Mouse (Mus musculus): ENCODE measurements around the gene Eif2b3.

GRCm38 (mm10) chr4:117115592-117115991, 96.4 kb downstream of the Eif2b3 start:
- TF ChIP-seq CTCF (IDR thresholded peaks at IDR 0.05; ENCODE audit: low read depth, low read length): no peak
- TF ChIP-seq POLR2A (IDR thresholded peaks at IDR 0.05; ENCODE audit: extremely low read depth, insufficient read depth, low read length): no peak
